Mouse (Mus musculus) layer of hippocampus, adult 18-20 months (tissue): ENCODE results near the gene Gja6. TPM values are rescaled to one million over a fixed set of nuclear protein-coding genes. Genes with fewer than 3 reads are reported as not detected.
A peak's percentile ranks its signal among the peaks of the same experiment; 100 is the strongest.

Experiments
- DNase-seq, 2 experiments: peaks; one replicate each; pipeline ENCODE4 v3.0.0; 2022; ENCODE audit warnings: low spot score in 2 of 2
- long read RNA-seq: library from polyadenylated mRNA; stranded (forward); transcript quantifications from one replicate; pipeline ENCODE4 v2.0.0, GENCODE M21; 2021
- total RNA-seq, 2 experiments: library from RNA; stranded (reverse); gene quantifications; 2 replicates each; pipeline ENCODE4 v1.2.3; 2021

Gja6 gene
- total RNA-seq: under 1 TPM; 0.77 to 0.94 TPM
- long read RNA-seq, partial matches to known transcripts: 1 of 1 reads
- long read RNA-seq, other reads (novel, unspliced or antisense): 0 of 1 reads

DNA sequence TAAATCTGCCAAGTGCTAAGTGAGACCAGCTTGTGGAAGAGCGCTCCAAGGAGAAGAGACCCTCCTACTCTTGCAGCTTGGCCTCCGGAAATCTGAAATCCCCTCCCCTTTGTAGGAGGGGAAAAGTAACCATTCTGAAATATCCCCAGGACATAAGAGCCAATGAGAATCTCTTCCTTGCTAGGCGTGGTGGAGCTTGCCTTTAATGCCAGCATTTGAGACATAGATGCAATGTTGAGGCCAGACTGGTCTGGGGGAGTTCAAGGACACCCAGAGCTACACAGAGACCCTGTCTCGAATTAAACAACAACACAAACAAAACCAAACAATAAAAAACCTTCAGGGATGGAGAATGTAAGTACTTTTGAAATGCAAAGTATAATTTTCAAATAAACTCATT, at the start of gene Gja6:
Gene Gja6, minus strand, starts transcription at position 101 of the 400 bp plus-strand sequence.
- no peak for DNase-seq

- no peak for DNase-seq
These were observed 42.7 kb upstream of the Gja6 start for GRCm38 (mm10) chrX:160949583-160949982.

DNA sequence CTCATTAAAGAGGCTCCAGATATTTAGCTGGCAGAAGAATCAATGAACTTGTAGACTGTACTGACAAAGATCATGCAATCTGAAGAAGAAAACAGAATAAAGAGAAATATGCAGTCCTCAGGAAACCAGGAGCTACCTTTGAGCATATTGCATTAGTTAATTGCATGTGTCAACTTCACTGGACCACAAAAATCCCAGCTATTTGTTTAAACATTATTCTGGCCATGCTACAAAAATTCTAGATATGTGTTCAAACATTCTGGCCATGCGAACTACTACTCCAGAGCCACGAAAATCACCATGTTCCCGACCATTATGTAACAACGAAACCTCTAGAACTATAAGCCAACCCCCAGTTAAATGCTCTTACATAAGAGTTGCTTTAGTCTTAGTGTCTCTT, 37.9 kb upstream of the Gja6 start:
- DNase-seq: no peak

- no peak for DNase-seq
These were observed 28.7 kb upstream of the Gja6 start for GRCm38 (mm10) chrX:160935541-160935940.

GRCm38 (mm10) chrX:160930656-160931055, 23.8 kb upstream of the Gja6 start:
- DNase-seq: no peak

GRCm38 (mm10) chrX:160928870-160929269, 22.0 kb upstream of the Gja6 start:
- DNase-seq: no peak

DNA sequence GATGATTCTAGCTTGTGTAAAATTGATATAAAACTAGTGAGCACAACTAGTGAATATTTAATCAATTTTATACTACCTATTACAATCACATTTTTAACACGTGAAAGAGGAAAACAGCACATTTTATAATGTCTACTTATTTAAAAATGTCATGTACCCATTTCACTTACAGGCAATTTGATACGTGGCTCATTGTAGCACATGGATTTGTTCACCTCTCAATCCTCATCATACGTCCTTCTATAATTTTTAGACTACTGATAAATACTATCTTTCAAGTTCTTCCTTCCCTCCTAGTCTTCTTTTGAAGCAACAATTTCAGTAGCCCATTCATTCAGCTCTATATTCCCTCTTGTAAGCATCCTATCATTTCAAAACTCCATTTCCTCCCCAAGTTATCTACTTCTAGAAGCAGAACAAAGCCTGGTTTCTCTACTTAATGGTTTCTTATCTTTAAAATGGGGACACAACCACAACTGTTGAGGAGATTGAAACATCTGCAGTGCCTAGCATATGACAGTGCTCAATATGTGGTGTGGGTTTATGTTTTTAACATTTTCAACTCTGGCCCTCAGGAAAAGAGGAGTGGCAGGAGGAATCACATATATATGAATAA, 12.3 kb upstream of the Gja6 start:
- no peak for DNase-seq

DNA sequence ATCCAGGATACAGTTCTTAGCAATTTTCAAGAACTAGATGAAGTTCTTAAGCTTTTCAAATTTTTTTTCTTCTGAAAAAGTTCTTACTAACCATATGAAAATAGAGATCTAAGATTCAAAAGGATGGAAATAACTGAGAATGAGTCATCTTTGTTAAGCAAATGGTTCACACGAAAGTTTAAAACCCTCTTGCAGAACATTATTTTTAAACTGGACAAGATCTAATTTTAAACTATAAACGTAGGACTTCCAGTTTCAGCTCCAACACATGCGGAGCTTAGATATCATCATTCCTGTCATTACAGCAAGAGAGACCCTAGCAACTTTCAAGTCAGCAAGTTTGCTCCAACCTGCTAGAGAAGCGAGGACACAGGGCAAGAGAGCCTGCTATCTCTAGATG, 375 bp downstream of the Gja6 start:
- DNase-seq: no peak

DNA sequence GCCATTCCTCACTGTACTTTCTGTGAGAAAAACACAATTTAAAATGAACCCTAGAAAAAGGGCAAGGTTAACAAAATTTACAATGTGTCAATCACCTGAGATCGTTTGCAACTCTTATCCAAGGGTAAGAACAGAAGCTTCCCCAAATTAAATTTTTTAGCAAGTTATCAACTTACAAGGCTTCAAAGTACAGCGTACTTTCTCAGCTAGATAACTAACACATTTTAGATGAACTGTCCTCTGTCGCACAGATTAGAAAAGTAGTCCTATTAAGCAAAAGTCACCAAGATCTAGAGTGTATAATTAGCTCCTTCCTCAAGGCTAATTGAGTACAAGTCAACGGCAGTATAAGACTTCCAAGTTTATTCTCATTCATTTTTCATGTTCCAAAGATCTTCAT, 939 bp downstream of the Gja6 start:
- no peak for DNase-seq

DNA sequence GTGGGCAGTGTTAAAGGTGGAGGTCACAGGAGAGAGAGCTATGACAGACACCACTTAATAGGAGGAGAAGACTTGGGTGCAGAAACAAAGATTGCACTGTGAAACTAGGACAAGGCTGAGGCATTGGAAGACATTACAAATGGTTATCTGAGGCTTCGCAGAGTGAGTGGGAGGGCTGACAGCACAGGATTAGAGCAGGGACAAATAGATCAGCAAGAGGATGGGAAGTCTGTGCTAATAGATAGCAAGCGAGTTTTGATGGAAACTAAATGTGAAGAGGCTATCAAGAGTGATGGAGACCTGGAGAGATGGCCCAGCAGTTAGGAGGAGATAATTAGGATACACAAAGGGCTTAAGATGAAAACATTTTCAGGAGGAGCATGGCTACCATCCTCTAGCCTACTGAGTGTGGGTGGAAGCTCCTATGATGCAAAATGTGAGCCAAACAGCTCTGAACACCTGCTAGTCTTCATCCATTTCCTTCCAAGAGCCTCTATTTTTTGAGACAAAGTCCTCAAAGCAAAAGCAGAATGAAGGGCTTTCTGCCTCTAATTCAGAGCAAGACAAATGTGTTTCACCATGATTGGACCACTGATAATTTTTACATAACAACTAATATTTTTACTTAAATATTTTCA, 1.7 kb downstream of the Gja6 start:
- DNase-seq: peak in 1 of 2 experiments; percentile 13

GRCm38 (mm10) chrX:160901118-160901517, 5.7 kb downstream of the Gja6 start:
- no peak for DNase-seq

- DNase-seq: no peak
These were observed 14.8 kb downstream of the Gja6 start for GRCm38 (mm10) chrX:160892077-160892476.

GRCm38 (mm10) chrX:160886301-160886700, 20.6 kb downstream of the Gja6 start:
- DNase-seq: no peak

- peak in 1 of 2 experiments; percentile 17 for DNase-seq
These were observed 40.3 kb downstream of the Gja6 start for GRCm38 (mm10) chrX:160866576-160866975.

DNA sequence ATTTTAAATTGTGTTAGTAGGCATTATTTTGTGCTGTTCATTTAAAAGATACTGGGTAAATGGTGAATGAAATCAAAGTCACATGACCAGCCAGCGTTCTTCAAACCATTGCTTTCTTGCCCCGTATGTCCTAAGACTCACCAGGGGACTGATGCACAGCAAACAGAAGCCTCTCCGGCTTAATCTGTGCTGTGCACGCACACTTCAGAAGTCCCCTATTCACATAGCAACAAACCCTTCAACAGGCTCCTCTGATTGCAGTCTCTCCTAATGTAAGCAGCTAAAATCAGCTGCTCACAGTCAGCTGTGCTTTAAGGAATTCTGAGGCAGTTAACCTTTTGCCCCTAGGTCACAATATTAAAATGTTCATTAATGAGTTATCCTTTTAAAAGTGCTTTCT, 41.8 kb downstream of the Gja6 start:
- no peak for DNase-seq

- DNase-seq: no peak
These were observed 43.0 kb downstream of the Gja6 start for GRCm38 (mm10) chrX:160863689-160864383.

Other genes with a start within 250 kb of the Gja6 start
- 1 to 10 TPM in 1 of 2 experiments, under 1 TPM in 1; 0.38 to 1.4 TPM for gene Ppef1, start 171.3 kb downstream of the Gja6 start, total RNA-seq
- under 1 TPM; 0.05 to 0.30 TPM for gene Rs1, start 139.0 kb downstream of the Gja6 start, total RNA-seq
- 100 to 1,000 TPM; 104 to 108 TPM for gene Cdkl5, start 87.7 kb upstream of the Gja6 start, total RNA-seq
- 1 to 10 TPM in 1 of 2 experiments, under 1 TPM in 1; 0.72 to 1.2 TPM for gene Scml2, start 210.1 kb upstream of the Gja6 start, total RNA-seq